Mouse (Mus musculus): Measurements from ENCODE around the gene Upk3a. TPM values are rescaled to one million over a fixed set of nuclear protein-coding genes. Genes with fewer than 3 reads are reported as not detected.

Upk3a gene
- polyA plus RNA-seq, 1 experiment from 2014 or later, result not detected

- H3K4me3 ChIP-seq, result no peak overlapping the region
- H3K36me3 ChIP-seq (replicated peaks), result peaks cover 33% of the 10 kb centered on the region
- H3K4me1 ChIP-seq, result peaks cover 34% of the 10 kb centered on the region
- no peaks in the 10 kb centered on the region for H3K9me3 ChIP-seq
- no peak for DNase-seq (ENCODE audit: extremely low spot score, low spot score)
- peak overlapping the region; percentile 48 for H3K27ac ChIP-seq
- peaks cover 75% of the 10 kb centered on the region for H3K27me3 ChIP-seq (ENCODE audit: poor library complexity, severe bottlenecking)
- 62% methylated on average over 5 of the region's 5 CpGs for WGBS
Observed at GRCm38 (mm10) chr15:85043116-85043515, 26.2 kb downstream of the Upk3a start.

GRCm38 (mm10) chr15:85043761-85044160 is 26.8 kb downstream of the Upk3a start:
- H3K27ac ChIP-seq, result no peak overlapping the region
- peaks cover 40% of the 10 kb centered on the region for H3K36me3 ChIP-seq (replicated peaks)
- H3K4me3 ChIP-seq, result no peak overlapping the region
- no peak for DNase-seq (ENCODE audit: extremely low spot score, low spot score)
- peaks cover 69% of the 10 kb centered on the region for H3K27me3 ChIP-seq (ENCODE audit: poor library complexity, severe bottlenecking)
- peaks cover 30% of the 10 kb centered on the region for H3K4me1 ChIP-seq
- H3K9me3 ChIP-seq, result no peaks in the 10 kb centered on the region
- WGBS, result 83% methylated on average over 5 of the region's 5 CpGs

GRCm38 (mm10) chr15:85046230-85046950 is 29.4 kb downstream of the Upk3a start:
- no peak for DNase-seq (ENCODE audit: extremely low spot score, low spot score)
- H3K4me1 ChIP-seq, result peaks cover 26% of the 10 kb centered on the region
- no peak overlapping the region for H3K27ac ChIP-seq
- no peaks in the 10 kb centered on the region for H3K9me3 ChIP-seq
- peaks cover 42% of the 10 kb centered on the region for H3K27me3 ChIP-seq (ENCODE audit: poor library complexity, severe bottlenecking)
- H3K4me3 ChIP-seq, result no peak overlapping the region
- peaks cover 62% of the 10 kb centered on the region for H3K36me3 ChIP-seq (replicated peaks)
- WGBS, result 92% methylated on average over 14 of the region's 14 CpGs

GRCm38 (mm10) chr15:85047865-85048264 is 30.9 kb downstream of the Upk3a start:
- Histone ChIP-seq H3K27ac (no peak overlapping the region), H3K4me3 (no peak overlapping the region), H3K27me3 (ENCODE audit: poor library complexity, severe bottlenecking) (peaks cover 39% of the 10 kb centered on the region), H3K4me1 (peaks cover 11% of the 10 kb centered on the region), H3K9me3 (no peaks in the 10 kb centered on the region), H3K36me3 (replicated peaks) (peaks cover 76% of the 10 kb centered on the region)
- DNase-seq (ENCODE audit: extremely low spot score, low spot score), result no peak
- 88% methylated on average over 4 of the region's 4 CpGs for WGBS

- H3K36me3 ChIP-seq (replicated peaks), result peaks cover 90% of the 10 kb centered on the region
- no peak overlapping the region for H3K4me3 ChIP-seq
- 92% methylated on average over 1 of the region's 1 CpGs for WGBS
- DNase-seq (ENCODE audit: extremely low spot score, low spot score), result no peak
- H3K27me3 ChIP-seq (ENCODE audit: poor library complexity, severe bottlenecking), result peaks cover 21% of the 10 kb centered on the region
- H3K9me3 ChIP-seq, result no peaks in the 10 kb centered on the region
- no peak overlapping the region for H3K27ac ChIP-seq
- no peaks in the 10 kb centered on the region for H3K4me1 ChIP-seq
Observed at GRCm38 (mm10) chr15:85049758-85050157, 32.8 kb downstream of the Upk3a start.

- Histone ChIP-seq H3K9me3 (no peaks in the 10 kb centered on the region), H3K27me3 (ENCODE audit: poor library complexity, severe bottlenecking) (no peaks in the 10 kb centered on the region), H3K27ac (no peak overlapping the region), H3K4me3 (no peak overlapping the region), H3K36me3 (replicated peaks) (peaks cover 55% of the 10 kb centered on the region), H3K4me1 (no peaks in the 10 kb centered on the region)
- no peak for DNase-seq (ENCODE audit: extremely low spot score, low spot score)
- 93% methylated on average over 3 of the region's 3 CpGs for WGBS
Observed at GRCm38 (mm10) chr15:85054098-85054497, 37.2 kb downstream of the Upk3a start.

- H3K9me3 ChIP-seq, result no peaks in the 10 kb centered on the region
- H3K27me3 ChIP-seq (ENCODE audit: poor library complexity, severe bottlenecking), result no peaks in the 10 kb centered on the region
- no peak overlapping the region for H3K27ac ChIP-seq
- no peaks in the 10 kb centered on the region for H3K4me1 ChIP-seq
- WGBS, result 86% methylated on average over 4 of the region's 4 CpGs
- DNase-seq (ENCODE audit: extremely low spot score, low spot score), result no peak
- peaks cover 48% of the 10 kb centered on the region for H3K36me3 ChIP-seq (replicated peaks)
- H3K4me3 ChIP-seq, result no peak overlapping the region
Observed at GRCm38 (mm10) chr15:85055186-85055585, 38.2 kb downstream of the Upk3a start.

- no peak for DNase-seq (ENCODE audit: extremely low spot score, low spot score)
- no peak overlapping the region for H3K4me3 ChIP-seq
- no peaks in the 10 kb centered on the region for H3K27me3 ChIP-seq (ENCODE audit: poor library complexity, severe bottlenecking)
- peaks cover 16% of the 10 kb centered on the region for H3K36me3 ChIP-seq (replicated peaks)
- no peak overlapping the region for H3K27ac ChIP-seq
- H3K9me3 ChIP-seq, result no peaks in the 10 kb centered on the region
- H3K4me1 ChIP-seq, result no peaks in the 10 kb centered on the region
- 90% methylated on average over 2 of the region's 2 CpGs for WGBS
Observed at GRCm38 (mm10) chr15:85063421-85063820, 46.5 kb downstream of the Upk3a start.

GRCm38 (mm10) chr15:85070561-85070960 is 53.6 kb downstream of the Upk3a start:
- Histone ChIP-seq H3K4me1 (no peaks in the 10 kb centered on the region), H3K36me3 (replicated peaks) (no peaks in the 10 kb centered on the region), H3K4me3 (no peak overlapping the region), H3K27me3 (ENCODE audit: poor library complexity, severe bottlenecking) (no peaks in the 10 kb centered on the region), H3K27ac (no peak overlapping the region), H3K9me3 (no peaks in the 10 kb centered on the region)
- WGBS, result 44% methylated on average over 2 of the region's 2 CpGs
- peak; percentile 31 for DNase-seq (ENCODE audit: extremely low spot score, low spot score)

Other genes starting within 250 kb of the Upk3a start
- gene Phf21b, start 161.1 kb upstream of the Upk3a start, polyA plus RNA-seq (2016; fragmentation: Nextera tagmentation; extraction: Ambion mirVana), result 6.8 and 7.6 TPM in 2 replicates
- 1.1 and 1.3 TPM in 2 replicates for gene Gm29666, start 97.1 kb upstream of the Upk3a start, polyA plus RNA-seq (2016; fragmentation: Nextera tagmentation; extraction: Ambion mirVana)
- 75.8 and 77.5 TPM in 2 replicates for gene Nup50, start 93.7 kb upstream of the Upk3a start, polyA plus RNA-seq (2016; fragmentation: Nextera tagmentation; extraction: Ambion mirVana)
- gene 5031439G07Rik, start 28.6 kb upstream of the Upk3a start, polyA plus RNA-seq (2016; fragmentation: Nextera tagmentation; extraction: Ambion mirVana), result 9.6 and 9.8 TPM in 2 replicates
- gene Fam118a, start 11.8 kb downstream of the Upk3a start, polyA plus RNA-seq (2016; fragmentation: Nextera tagmentation; extraction: Ambion mirVana), result 31.0 and 31.1 TPM in 2 replicates
- 0.06 and 0.10 TPM in 2 replicates for gene Smc1b, start 114.8 kb downstream of the Upk3a start, polyA plus RNA-seq (2016; fragmentation: Nextera tagmentation; extraction: Ambion mirVana)
- 0.82 and 0.99 TPM in 2 replicates for gene Ribc2, start 114.9 kb downstream of the Upk3a start, polyA plus RNA-seq (2016; fragmentation: Nextera tagmentation; extraction: Ambion mirVana)
- 154 and 157 TPM in 2 replicates for gene Fbln1, start 188.8 kb downstream of the Upk3a start, polyA plus RNA-seq (2016; fragmentation: Nextera tagmentation; extraction: Ambion mirVana)

Measured in forebrain, embryonic 10.5 days (tissue).